ENCODE assay signal across 8 mouse cellular contexts in genomic region chr10:36974676-36975520, GRCm38 (mm10). TPM values are rescaled to one million over a fixed set of nuclear protein-coding genes. Genes with fewer than 3 reads are reported as not detected.
DNase-seq lines count a peak whose midpoint lies in the region; ATAC-seq and TF ChIP-seq lines count a peak whose summit lies in the region.

No protein-coding gene starts in this region.

- ATAC-seq in embryonic facial prominence, embryonic 14.5 days (ENCODE audit: low read depth), result peak; percentile 74
- peak; percentile 70 for ATAC-seq in heart, embryonic 14.5 days (ENCODE audit: insufficient number of reproducible peaks, insufficient read depth, low FRiP score, low read depth)
- ATAC-seq in liver, embryonic 12.5 days, result peak; percentile 75

- peak overlapping the region; percentile 99 for H3K27ac ChIP-seq in embryonic facial prominence, embryonic 14.5 days (replicated peaks; ENCODE audit: low read depth, low read length)
- peak overlapping the region; percentile 92 to 99 for H3K27ac ChIP-seq in heart, embryonic 14.5 days (replicated peaks in 1 of 2; ENCODE audit: control insufficient read depth in 1 of 2, insufficient read depth in 1 of 2, low read depth in 2 of 2, low read length in 2 of 2)
- H3K27ac ChIP-seq in liver, embryonic 12.5 days, result peak overlapping the region; percentile 92

- H3K9ac ChIP-seq in embryonic facial prominence, embryonic 14.5 days (ENCODE audit: low read depth, low read length), result peak overlapping the region; percentile 99
- H3K9ac ChIP-seq in heart, embryonic 14.5 days (ENCODE audit: low read length), result peak overlapping the region; percentile 99
- H3K9ac ChIP-seq in liver, embryonic 12.5 days, result peak overlapping the region; percentile 96

- H3K27me3 ChIP-seq in embryonic facial prominence, embryonic 14.5 days (replicated peaks; ENCODE audit: control insufficient read depth, insufficient read depth, low read length), result no peaks in the 10 kb centered on the region
- H3K27me3 ChIP-seq in heart, embryonic 14.5 days (ENCODE audit: control insufficient read depth, insufficient read depth, low read length), result no peaks in the 10 kb centered on the region
- no peaks in the 10 kb centered on the region for H3K27me3 ChIP-seq in liver, embryonic 12.5 days (replicated peaks)
- H3K27me3 ChIP-seq in myocyte (ENCODE audit: control insufficient read depth, insufficient read depth, insufficient read length), result no peaks in the 10 kb centered on the region

- peak overlapping the region; percentile 74 for H3K4me2 ChIP-seq in embryonic facial prominence, embryonic 14.5 days (ENCODE audit: low read depth, low read length)
- H3K4me2 ChIP-seq in heart, embryonic 14.5 days (ENCODE audit: low read length), result peak overlapping the region; percentile 74
- peak overlapping the region; percentile 84 for H3K4me2 ChIP-seq in liver, embryonic 12.5 days
- H3K4me2 ChIP-seq in myocyte (ENCODE audit: low read depth), result peak overlapping the region; percentile 79

- no peaks in the 10 kb centered on the region for H3K9me3 ChIP-seq in embryonic facial prominence, embryonic 14.5 days (ENCODE audit: control insufficient read depth, low read length)
- no peaks in the 10 kb centered on the region for H3K9me3 ChIP-seq in heart, embryonic 14.5 days (ENCODE audit: control insufficient read depth, low read length)
- no peaks in the 10 kb centered on the region for H3K9me3 ChIP-seq in liver, embryonic 12.5 days (replicated peaks)

- DNase-seq in heart, adult 9 months (ENCODE audit: low spot score in 2 of 2), result peak; percentile 71 to 77
- no peak for DNase-seq in heart, adult 8-10 months (ENCODE audit: low spot score)
- peak; percentile 82 for DNase-seq in embryonic facial prominence, embryonic 14.5 days (ENCODE audit: low spot score)
- peak; percentile 66 to 84 for DNase-seq in kidney, postnatal 25 days
- peak; percentile 21 for DNase-seq in telencephalon, adult 2 months (ENCODE audit: low read depth, low spot score)

- peaks cover 50% of the 10 kb centered on the region for H3K79me2 ChIP-seq in myocyte (ENCODE audit: control insufficient read depth, insufficient read depth)

- H3K4me1 ChIP-seq in embryonic facial prominence, embryonic 14.5 days (ENCODE audit: control insufficient read depth, insufficient read depth, low read length), result peaks cover 22% of the 10 kb centered on the region
- H3K4me1 ChIP-seq in heart, embryonic 14.5 days (ENCODE audit: control insufficient read depth in 2 of 2, insufficient read depth in 2 of 2, low read length in 2 of 2), result peaks cover 3 to 18% of the 10 kb centered on the region in 2 experiments; a peak in 3 of 4 replicates
- H3K4me1 ChIP-seq in liver, embryonic 12.5 days, result peaks cover 26% of the 10 kb centered on the region

- H3K4me3 ChIP-seq in embryonic facial prominence, embryonic 14.5 days (ENCODE audit: low read depth, low read length), result peak overlapping the region; percentile 97
- peak overlapping the region; percentile 88 to 99 for H3K4me3 ChIP-seq in heart, embryonic 14.5 days (ENCODE audit: control insufficient read depth in 1 of 2, insufficient read depth in 1 of 2, low read depth in 1 of 2, low read length in 2 of 2)
- peak overlapping the region; percentile 93 for H3K4me3 ChIP-seq in liver, embryonic 12.5 days
- H3K4me3 ChIP-seq in myocyte, result peak overlapping the region; percentile 75

- no peaks in the 10 kb centered on the region for H3K36me3 ChIP-seq in embryonic facial prominence, embryonic 14.5 days (ENCODE audit: control insufficient read depth, insufficient read depth, low read length)
- H3K36me3 ChIP-seq in heart, embryonic 14.5 days (ENCODE audit: control insufficient read depth, insufficient read depth, low read length), result no peaks in the 10 kb centered on the region
- no peaks in the 10 kb centered on the region for H3K36me3 ChIP-seq in liver, embryonic 12.5 days
- no peaks in the 10 kb centered on the region for H3K36me3 ChIP-seq in myocyte (ENCODE audit: control insufficient read depth, insufficient read depth)

- peak overlapping the region; percentile 37 for H3ac ChIP-seq in myocyte (ENCODE audit: control insufficient read depth, insufficient read length)

- WGBS in embryonic facial prominence, embryonic 14.5 days, result under 1% methylated on average over 21 of the region's 63 CpGs
- 1% methylated on average over 55 of the region's 63 CpGs for WGBS in heart, embryonic 14.5 days
- WGBS in liver, embryonic 12.5 days (ENCODE audit: insufficient replicate concordance), result under 1% methylated on average over 63 of the region's 63 CpGs

- TF ChIP-seq POLR2A in myocyte (IDR thresholded peaks at IDR 0.05; ENCODE audit: insufficient read length, low read depth), result peak; percentile 7

TF ChIP-seq in myocyte, 11 proteins besides CTCF, POLR2A, EP300 and RAD21:
- TF ChIP-seq MYOD1 (IDR thresholded peaks at IDR 0.05; ENCODE audit: control insufficient read depth in 1 of 3, insufficient read length in 2 of 3, low read depth in 2 of 3) (peak in 1 of 3 experiments; percentile 2), USF1 (IDR thresholded peaks at IDR 0.05; ENCODE audit: low read depth) (no peak)

RNA-seq across cellular contexts. Expression of gene Hdac2, which starts 0.6 kb away (rescaled TPM):
- 10 to 100 TPM; 42.7 to 49.8 (median 45.5) TPM for total RNA-seq in heart, adult 8-10 months (2022)
- polyA plus RNA-seq in embryonic facial prominence, embryonic 14.5 days (2014; fragmentation: Nextera tagmentation; extraction: Ambion mirVana), result 264 and 283 TPM in 2 replicates
- 166 and 179 TPM in 2 replicates for polyA plus RNA-seq in heart, embryonic 14.5 days (2014; fragmentation: Nextera tagmentation; extraction: Ambion mirVana)
- 103 and 110 TPM in 2 replicates for polyA plus RNA-seq in liver, embryonic 12.5 days (2016; fragmentation: Nextera tagmentation; extraction: Ambion mirVana)
- polyA plus RNA-seq in myocyte (2012; fragmentation: generic; extraction: Trizol), result 58.0 TPM
